Mouse (Mus musculus): ENCODE data around the gene Pitx2. TPM values are rescaled to one million over a fixed set of nuclear protein-coding genes. Genes with fewer than 3 reads are reported as not detected.

Gene Pitx2
- total RNA-seq, 1 experiment, result 9.8 TPM

DNA sequence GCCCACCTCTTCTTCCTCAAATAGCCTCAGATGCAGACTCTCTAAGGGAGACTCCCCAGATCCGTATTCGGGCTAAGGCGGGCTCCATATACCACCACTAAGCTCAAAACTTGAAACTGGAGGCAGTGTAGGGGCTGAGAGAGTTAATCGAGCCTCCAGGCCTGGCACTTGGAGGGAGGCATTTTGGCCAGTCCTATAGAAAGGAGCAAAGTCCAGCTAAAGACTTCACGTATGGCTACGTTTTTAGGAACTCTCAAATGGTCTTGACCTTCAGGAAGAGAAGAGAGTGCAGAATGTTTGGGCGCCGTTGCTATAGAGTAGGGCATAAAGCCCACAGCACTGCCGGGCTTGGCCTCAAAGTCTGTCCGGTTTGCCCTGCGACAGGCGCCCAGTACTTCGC is 7.1 kb downstream of the Pitx2 start:
- Histone ChIP-seq H3K9me3 (ENCODE audit: control insufficient read depth, insufficient read depth, low read depth, low read length) (no peaks in the 10 kb centered on the region), H3K27ac (ENCODE audit: insufficient read depth, low read depth, low read length, poor library complexity, severe bottlenecking) (no peak overlapping the region), H3K4me3 (ENCODE audit: insufficient read depth in 1 of 2, low read depth in 1 of 2, low read length in 2 of 2, poor library complexity in 1 of 2, severe bottlenecking in 1 of 2) (no peak overlapping the region), H3K9ac (ENCODE audit: insufficient read depth, low read depth, low read length, poor library complexity, severe bottlenecking) (no peak overlapping the region), H3K4me1 (ENCODE audit: control insufficient read depth in 2 of 2, insufficient read depth in 2 of 2, low read length in 2 of 2, poor library complexity in 1 of 2) (0 out of 4 replicates have a peak, but pooled peaks cover 0 to 4% of the 10 kb centered on the region in 2 experiments), H3K36me3 (ENCODE audit: control insufficient read depth, insufficient read depth, low read length, poor library complexity, severe bottlenecking) (no peaks in the 10 kb centered on the region)
- no peak for DNase-seq (ENCODE audit: low read depth, low spot score)
- in situ Hi-C loops (cut with MboI; ENCODE audit: low sequenced_read_pairs in 2 of 2, unreplicated experiment in 2 of 2), result loop anchor here (10.0 to 25.0 kb wide), 4 partner anchors 862 to 1906 kb away; partner anchors contain the start of genes Lef1 (in 1 of the 2) and Neurog2 (in 1 of the 2)
- TF ChIP-seq HCFC1 (IDR thresholded peaks at IDR 0.05; ENCODE audit: borderline replicate concordance, insufficient read depth, low read length) (no peak), CHD2 (IDR thresholded peaks at IDR 0.05; ENCODE audit: low read depth, low read length) (no peak), MAFK (IDR thresholded peaks at IDR 0.05; ENCODE audit: insufficient read depth, low read depth, low read length) (no peak), ZNF384 (IDR thresholded peaks at IDR 0.05; ENCODE audit: low read depth, low read length) (no peak), ZC3H11A (IDR thresholded peaks at IDR 0.05; ENCODE audit: borderline replicate concordance, low read depth, low read length) (no peak)

DNA sequence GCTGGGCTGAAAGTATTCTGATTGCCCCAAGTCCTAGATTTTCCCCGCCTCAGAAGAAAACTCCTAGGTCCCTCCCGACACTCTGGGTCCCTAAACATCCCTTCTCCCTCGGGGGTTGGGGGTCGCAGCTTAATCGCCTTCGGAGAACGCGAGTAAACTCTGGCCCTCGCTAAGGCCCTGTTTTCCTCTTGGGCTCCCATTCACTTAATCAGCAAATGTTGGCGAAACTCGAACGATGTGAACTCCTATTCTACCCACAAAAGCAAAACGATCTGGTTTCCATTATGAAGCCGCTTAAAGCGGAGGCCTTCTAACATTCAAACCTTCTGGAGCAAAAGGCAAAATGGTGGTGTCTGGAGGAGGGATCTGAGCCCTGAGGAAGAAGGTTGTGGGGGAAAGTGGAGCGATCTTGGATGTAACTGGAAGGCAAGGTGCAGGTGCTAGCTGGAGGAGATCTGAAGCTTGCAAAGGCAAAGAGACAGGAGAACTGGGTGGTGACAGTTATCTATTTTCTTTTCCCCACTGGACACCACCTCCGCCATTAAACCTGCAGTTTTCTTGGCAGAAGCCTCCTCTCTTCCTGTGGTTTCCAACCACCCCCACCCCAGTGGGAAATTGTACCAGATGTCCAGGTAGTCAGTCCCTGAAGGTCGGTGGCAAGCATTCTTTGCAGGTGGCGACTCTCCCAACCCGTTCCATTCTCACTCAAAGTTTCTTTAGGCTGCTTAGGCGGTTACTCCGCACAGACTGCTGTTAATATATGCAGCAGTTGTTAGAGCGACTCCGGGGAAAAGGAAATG is 7.8 kb downstream of the Pitx2 start:
- no peak overlapping the region for H3K4me3 ChIP-seq (ENCODE audit: insufficient read depth in 1 of 2, low read depth in 1 of 2, low read length in 2 of 2, poor library complexity in 1 of 2, severe bottlenecking in 1 of 2)
- no peaks in the 10 kb centered on the region for H3K36me3 ChIP-seq (ENCODE audit: control insufficient read depth, insufficient read depth, low read length, poor library complexity, severe bottlenecking)
- no peak overlapping the region for H3K27ac ChIP-seq (ENCODE audit: insufficient read depth, low read depth, low read length, poor library complexity, severe bottlenecking)
- TF ChIP-seq CHD2 (IDR thresholded peaks at IDR 0.05; ENCODE audit: low read depth, low read length), result no peak
- in situ Hi-C loops (cut with MboI; ENCODE audit: low sequenced_read_pairs in 2 of 2, unreplicated experiment in 2 of 2), result loop anchor here (10.0 to 25.0 kb wide), 4 partner anchors 863 to 1905 kb away; partner anchors contain the start of genes Lef1 (in 1 of the 2) and Neurog2 (in 1 of the 2)
- no peaks in the 10 kb centered on the region for H3K9me3 ChIP-seq (ENCODE audit: control insufficient read depth, insufficient read depth, low read depth, low read length)
- 0 out of 4 replicates have a peak, but pooled peaks cover 0 to 4% of the 10 kb centered on the region in 2 experiments for H3K4me1 ChIP-seq (ENCODE audit: control insufficient read depth in 2 of 2, insufficient read depth in 2 of 2, low read length in 2 of 2, poor library complexity in 1 of 2)
- DNase-seq (ENCODE audit: low read depth, low spot score), result no peak
- no peak overlapping the region for H3K9ac ChIP-seq (ENCODE audit: insufficient read depth, low read depth, low read length, poor library complexity, severe bottlenecking)

DNA sequence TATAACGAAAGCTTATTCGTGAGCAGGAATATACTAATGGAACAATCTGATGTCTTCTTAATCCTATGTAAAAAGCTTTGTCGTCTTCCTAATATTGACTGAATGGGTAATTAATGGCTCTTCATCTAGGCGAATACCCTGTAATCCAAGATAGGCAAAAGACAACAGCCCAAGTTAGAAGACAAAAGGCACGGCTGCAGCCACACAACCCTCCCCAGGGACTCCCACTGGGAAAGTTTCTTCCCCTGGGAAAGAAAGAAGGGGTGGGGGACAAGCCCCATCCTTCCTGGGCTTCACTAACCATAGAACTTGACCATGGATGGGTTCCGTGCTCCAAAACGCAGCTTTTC is 8.3 kb downstream of the Pitx2 start:
- H3K9ac ChIP-seq (ENCODE audit: insufficient read depth, low read depth, low read length, poor library complexity, severe bottlenecking), result no peak overlapping the region
- H3K4me3 ChIP-seq (ENCODE audit: insufficient read depth in 1 of 2, low read depth in 1 of 2, low read length in 2 of 2, poor library complexity in 1 of 2, severe bottlenecking in 1 of 2), result no peak overlapping the region
- no peak overlapping the region for H3K27ac ChIP-seq (ENCODE audit: insufficient read depth, low read depth, low read length, poor library complexity, severe bottlenecking)
- H3K36me3 ChIP-seq (ENCODE audit: control insufficient read depth, insufficient read depth, low read length, poor library complexity, severe bottlenecking), result no peaks in the 10 kb centered on the region
- DNase-seq (ENCODE audit: low read depth, low spot score), result no peak
- in situ Hi-C loops (cut with MboI; ENCODE audit: low sequenced_read_pairs in 2 of 2, unreplicated experiment in 2 of 2), result loop anchor here (10.0 to 25.0 kb wide), 4 partner anchors 863 to 1904 kb away; partner anchors contain the start of genes Lef1 (in 1 of the 2) and Neurog2 (in 1 of the 2)
- H3K9me3 ChIP-seq (ENCODE audit: control insufficient read depth, insufficient read depth, low read depth, low read length), result no peaks in the 10 kb centered on the region
- 0 out of 4 replicates have a peak, but pooled peaks cover 0 to 4% of the 10 kb centered on the region in 2 experiments for H3K4me1 ChIP-seq (ENCODE audit: control insufficient read depth in 2 of 2, insufficient read depth in 2 of 2, low read length in 2 of 2, poor library complexity in 1 of 2)
- TF ChIP-seq CHD2 (IDR thresholded peaks at IDR 0.05; ENCODE audit: low read depth, low read length) (no peak), ZNF384 (IDR thresholded peaks at IDR 0.05; ENCODE audit: low read depth, low read length) (no peak), MAFK (IDR thresholded peaks at IDR 0.05; ENCODE audit: insufficient read depth, low read depth, low read length) (no peak), ZC3H11A (IDR thresholded peaks at IDR 0.05; ENCODE audit: borderline replicate concordance, low read depth, low read length) (no peak), HCFC1 (IDR thresholded peaks at IDR 0.05; ENCODE audit: borderline replicate concordance, insufficient read depth, low read length) (no peak)

DNA sequence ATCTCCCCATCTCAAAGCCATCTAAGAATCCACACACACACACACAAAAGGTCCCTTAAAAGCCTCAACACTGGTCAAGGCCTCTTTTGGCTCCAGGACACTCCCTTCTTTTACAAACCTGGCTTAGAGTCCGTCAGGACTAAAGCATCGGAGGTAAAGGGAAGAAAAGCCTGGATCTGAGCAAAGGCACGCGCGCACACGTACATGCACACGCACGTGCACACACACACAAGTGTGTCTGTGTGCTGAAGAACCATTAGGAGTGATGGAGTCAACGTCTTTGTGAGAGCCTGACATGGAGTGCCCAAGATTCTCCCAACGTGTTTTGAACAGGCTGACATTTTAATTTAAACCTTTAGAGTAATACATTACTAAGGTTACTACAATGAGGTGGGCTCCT is 8.7 kb downstream of the Pitx2 start:
- Histone ChIP-seq H3K27ac (ENCODE audit: insufficient read depth, low read depth, low read length, poor library complexity, severe bottlenecking) (no peak overlapping the region), H3K4me1 (ENCODE audit: control insufficient read depth in 2 of 2, insufficient read depth in 2 of 2, low read length in 2 of 2, poor library complexity in 1 of 2) (0 out of 4 replicates have a peak, but pooled peaks cover 0 to 4% of the 10 kb centered on the region in 2 experiments), H3K9ac (ENCODE audit: insufficient read depth, low read depth, low read length, poor library complexity, severe bottlenecking) (no peak overlapping the region), H3K9me3 (ENCODE audit: control insufficient read depth, insufficient read depth, low read depth, low read length) (no peaks in the 10 kb centered on the region), H3K4me3 (ENCODE audit: insufficient read depth in 1 of 2, low read depth in 1 of 2, low read length in 2 of 2, poor library complexity in 1 of 2, severe bottlenecking in 1 of 2) (no peak overlapping the region), H3K36me3 (ENCODE audit: control insufficient read depth, insufficient read depth, low read length, poor library complexity, severe bottlenecking) (no peaks in the 10 kb centered on the region)
- in situ Hi-C loops (cut with MboI; ENCODE audit: low sequenced_read_pairs in 2 of 2, unreplicated experiment in 2 of 2), result loop anchor here (10.0 to 25.0 kb wide), 4 partner anchors 864 to 1904 kb away; partner anchors contain the start of genes Lef1 (in 1 of the 2) and Neurog2 (in 1 of the 2)
- DNase-seq (ENCODE audit: low read depth, low spot score), result no peak
- TF ChIP-seq MAFK (IDR thresholded peaks at IDR 0.05; ENCODE audit: insufficient read depth, low read depth, low read length) (no peak), HCFC1 (IDR thresholded peaks at IDR 0.05; ENCODE audit: borderline replicate concordance, insufficient read depth, low read length) (no peak), ZC3H11A (IDR thresholded peaks at IDR 0.05; ENCODE audit: borderline replicate concordance, low read depth, low read length) (no peak), ZNF384 (IDR thresholded peaks at IDR 0.05; ENCODE audit: low read depth, low read length) (no peak), CHD2 (IDR thresholded peaks at IDR 0.05; ENCODE audit: low read depth, low read length) (no peak)
